Mouse (Mus musculus): ENCODE data around the gene Abhd15. TPM values are rescaled to one million over a fixed set of nuclear protein-coding genes. Genes with fewer than 3 reads are reported as not detected.

The Abhd15 gene
- polyA plus RNA-seq, 1 experiment from 2014 or later: 1.9 TPM

Other genes with a start within 250 kb of the Abhd15 start
- 0.12 and 0.19 TPM in 2 replicates for gene Coro6, start 52.7 kb upstream of the Abhd15 start, polyA plus RNA-seq (2015; fragmentation: Nextera tagmentation; extraction: Ambion mirVana)
- gene Ankrd13b, start 25.4 kb upstream of the Abhd15 start, polyA plus RNA-seq (2015; fragmentation: Nextera tagmentation; extraction: Ambion mirVana): 29.4 and 31.0 TPM in 2 replicates
- gene Git1, start 21.6 kb upstream of the Abhd15 start, polyA plus RNA-seq (2015; fragmentation: Nextera tagmentation; extraction: Ambion mirVana): 14.3 and 15.1 TPM in 2 replicates
- gene Trp53i13, start 859 bp downstream of the Abhd15 start, polyA plus RNA-seq (2015; fragmentation: Nextera tagmentation; extraction: Ambion mirVana): 14.9 and 15.5 TPM in 2 replicates
- gene Gm10392, start 4.1 kb downstream of the Abhd15 start, polyA plus RNA-seq (2015; fragmentation: Nextera tagmentation; extraction: Ambion mirVana): not detected in 2 replicates
- gene Taok1, start 92.7 kb downstream of the Abhd15 start, polyA plus RNA-seq (2015; fragmentation: Nextera tagmentation; extraction: Ambion mirVana): 23.2 and 23.7 TPM in 2 replicates
- 4.2 and 4.6 TPM in 2 replicates for gene Nufip2, start 171.0 kb downstream of the Abhd15 start, polyA plus RNA-seq (2015; fragmentation: Nextera tagmentation; extraction: Ambion mirVana)
- gene Cryba1, start 210.2 kb downstream of the Abhd15 start, polyA plus RNA-seq (2015; fragmentation: Nextera tagmentation; extraction: Ambion mirVana): 1.2 and 1.6 TPM in 2 replicates
- gene Myo18a, start 248.1 kb downstream of the Abhd15 start, polyA plus RNA-seq (2015; fragmentation: Nextera tagmentation; extraction: Ambion mirVana): 45.4 and 54.0 TPM in 2 replicates